Mouse (Mus musculus): ENCODE measurements at regions not wholly inside any gene's neighbourhood (a gene's known extent, or its start where the extent isn't known, plus 50 kb on each side); places are given as distances from the start of the nearest gene placed in this dataset.

DNA sequence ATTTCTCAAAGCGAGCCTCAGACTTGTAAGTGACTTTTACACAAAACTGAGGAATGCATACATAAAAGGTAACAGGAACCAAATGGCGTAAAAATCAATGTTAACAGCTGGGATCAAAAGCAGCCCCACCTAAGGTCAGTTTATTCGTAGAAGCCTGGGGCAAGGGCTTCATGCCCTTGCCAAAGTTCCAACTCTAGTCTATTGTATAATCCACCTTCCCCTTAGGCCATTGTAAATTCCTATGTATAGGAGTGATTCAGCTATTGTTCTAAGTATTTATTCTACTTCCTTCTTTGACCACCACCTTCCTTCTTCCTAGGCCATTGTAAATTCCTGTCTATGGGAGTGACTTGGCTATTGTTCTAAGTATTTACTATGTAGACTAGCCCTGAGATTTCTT, 337.5 kb upstream of the Xrcc4 start:
- TF ChIP-seq CTCF (IDR thresholded peaks at IDR 0.05; ENCODE audit: borderline replicate concordance, insufficient read depth, low read depth, low read length), result no peak
- no peak for TF ChIP-seq POLR2A (IDR thresholded peaks at IDR 0.05; ENCODE audit: borderline replicate concordance, insufficient read depth, low read length)
